Mouse (Mus musculus) myocyte (in vitro differentiated cells): ENCODE results near the gene Grin2c. TPM values are rescaled to one million over a fixed set of nuclear protein-coding genes. Genes with fewer than 3 reads are reported as not detected.

Source experiments
- H3K27me3 ChIP-seq: one replicate; pipeline ENCODE4 v1.6.1; 2011; ENCODE audit not compliant: control insufficient read depth, insufficient read depth, insufficient read length
- H3K36me3 ChIP-seq: one replicate; pipeline ENCODE4 v1.6.1; 2011; ENCODE audit not compliant: control insufficient read depth, insufficient read depth
- H3K4me2 ChIP-seq: one replicate; pipeline ENCODE4 v1.6.1; 2011; ENCODE audit warnings: low read depth, control low read depth
- H3K4me3 ChIP-seq: one replicate; pipeline ENCODE4 v1.5.1; 2011; ENCODE audit warnings: mild to moderate bottlenecking, control low read depth, moderate library complexity
- H3K79me2 ChIP-seq: one replicate; pipeline ENCODE4 v1.6.1; 2011; ENCODE audit not compliant: control insufficient read depth, insufficient read depth
- H3ac ChIP-seq: one replicate; pipeline ENCODE4 v1.6.1; 2011; ENCODE audit not compliant: control insufficient read depth, insufficient read length
- CEBPB ChIP-seq: IDR thresholded peaks from 2 replicates; pipeline ENCODE4 v1.6.1; 2011; ENCODE audit warnings: mild to moderate bottlenecking, moderate library complexity; ENCODE audit not compliant: poor library complexity, insufficient read depth, severe bottlenecking
- E2F4 ChIP-seq: IDR thresholded peaks from one replicate; pipeline ENCODE4 v1.6.1; 2011; ENCODE audit warnings: mild to moderate bottlenecking, control low read depth, moderate library complexity; ENCODE audit not compliant: insufficient read depth
- MAX ChIP-seq: IDR thresholded peaks from one replicate; pipeline ENCODE4 v1.6.1; 2011; ENCODE audit warnings: low read depth, mild to moderate bottlenecking, control low read depth
- MYOD1 ChIP-seq, 3 experiments: IDR thresholded peaks; one replicate each; pipeline ENCODE4 v1.6.1; 2011; ENCODE audit warnings: control low read depth in 2 of 3, low read depth in 2 of 3, mild to moderate bottlenecking in 2 of 3, moderate library complexity in 1 of 3; ENCODE audit not compliant: insufficient read length in 2 of 3, control insufficient read depth in 1 of 3
- MYOG ChIP-seq, 3 experiments: IDR thresholded peaks; one replicate each; pipeline ENCODE4 v1.6.1; 2011; ENCODE audit warnings: control low read depth in 2 of 3, low read depth in 2 of 3, mild to moderate bottlenecking in 2 of 3; ENCODE audit not compliant: insufficient read length in 2 of 3, control insufficient read depth in 1 of 3, insufficient read depth in 1 of 3
- POLR2A ChIP-seq: IDR thresholded peaks from one replicate; pipeline ENCODE4 v1.6.1; 2011; ENCODE audit warnings: low read depth, mild to moderate bottlenecking, control low read depth, moderate library complexity; ENCODE audit not compliant: insufficient read length
- POLR2AphosphoS2 ChIP-seq: IDR thresholded peaks from one replicate; pipeline ENCODE4 v1.6.1; 2011; ENCODE audit warnings: low read depth, control low read depth; ENCODE audit not compliant: insufficient read length
- REST ChIP-seq: IDR thresholded peaks from one replicate; pipeline ENCODE4 v1.6.1; 2011; ENCODE audit warnings: mild to moderate bottlenecking, control low read depth, moderate library complexity; ENCODE audit not compliant: insufficient read depth, insufficient read length
- SRF ChIP-seq: IDR thresholded peaks from one replicate; pipeline ENCODE4 v1.6.1; 2011; ENCODE audit warnings: low read depth; ENCODE audit not compliant: control insufficient read depth, insufficient read length
- TCF12 ChIP-seq: IDR thresholded peaks from one replicate; pipeline ENCODE4 v1.6.1; 2011; ENCODE audit warnings: mild to moderate bottlenecking, control low read depth; ENCODE audit not compliant: poor library complexity, insufficient read depth, severe bottlenecking
- TCF3 ChIP-seq: IDR thresholded peaks from one replicate; pipeline ENCODE4 v1.6.1; 2011; ENCODE audit warnings: low read depth, control low read depth; ENCODE audit not compliant: insufficient read length
- USF1 ChIP-seq: IDR thresholded peaks from one replicate; pipeline ENCODE4 v1.6.1; 2011; ENCODE audit warnings: low read depth, mild to moderate bottlenecking, control low read depth, moderate library complexity
- polyA plus RNA-seq: library from polyadenylated mRNA; unstranded; fragments of >200 nt; fragmentation: generic; extraction: Trizol; gene quantifications from one replicate; pipeline ENCODE4 v1.2.1, GENCODE M21; 2012; ENCODE audit warnings: missing spikeins

The Grin2c gene
- polyA plus RNA-seq, 1 experiment, result not detected

DNA sequence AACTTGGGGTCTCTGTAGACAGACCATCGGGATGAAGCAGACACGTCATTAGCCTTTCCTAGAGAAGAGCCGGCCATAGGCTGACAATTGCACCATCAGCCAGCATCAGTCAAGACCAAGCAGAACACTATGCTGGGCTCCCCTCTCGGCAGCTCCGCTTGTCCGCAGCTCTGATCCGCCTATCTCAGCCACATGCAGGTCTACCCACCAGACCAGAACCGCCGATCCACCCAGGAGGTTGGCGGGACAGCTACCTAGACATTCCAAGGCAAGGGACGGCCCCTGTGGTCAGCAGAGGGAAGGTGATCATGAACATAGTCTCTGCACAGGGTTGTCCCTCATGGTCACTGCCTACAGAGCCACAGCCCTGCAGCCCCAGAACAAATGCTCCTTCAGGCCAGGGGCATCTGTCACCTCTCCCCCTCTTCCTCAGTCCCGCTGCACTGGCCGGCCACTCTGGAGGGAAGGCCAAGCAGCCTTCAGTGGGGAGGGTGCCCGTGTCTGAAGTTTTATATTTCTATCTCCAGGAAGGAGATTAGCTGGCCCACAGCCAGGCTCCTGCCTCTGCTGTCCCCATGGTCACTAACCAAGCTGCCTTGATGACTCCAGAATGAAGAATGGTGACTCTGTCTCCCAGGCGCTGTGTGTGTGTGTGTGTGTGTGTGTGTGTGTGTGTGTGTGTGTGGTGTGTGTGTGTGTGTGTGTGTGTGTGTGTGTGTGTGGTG, 32.6 kb downstream of the Grin2c start:
- H3K79me2 ChIP-seq, result no peaks in the 10 kb centered on the region
- H3K4me3 ChIP-seq, result no peak overlapping the region
- H3K27me3 ChIP-seq, result no peaks in the 10 kb centered on the region
- no peak overlapping the region for H3ac ChIP-seq
- TF ChIP-seq USF1 (no peak), MAX (no peak), MYOD1 (IDR thresholded peaks at IDR 0.05; ENCODE audit: control insufficient read depth in 1 of 3, insufficient read length in 2 of 3, low read depth in 2 of 3) (no peak), E2F4 (no peak), POLR2A (no peak), TCF3 (no peak), TCF12 (no peak), MYOG (IDR thresholded peaks at IDR 0.05; ENCODE audit: control insufficient read depth in 1 of 3, insufficient read depth in 1 of 3, insufficient read length in 2 of 3, low read depth in 2 of 3) (no peak), POLR2AphosphoS2 (no peak), CEBPB (no peak), SRF (no peak), REST (no peak)
- no peak overlapping the region for H3K4me2 ChIP-seq
- no peaks in the 10 kb centered on the region for H3K36me3 ChIP-seq

- Histone ChIP-seq H3K4me3 (no peak overlapping the region), H3K79me2 (no peaks in the 10 kb centered on the region), H3K27me3 (no peaks in the 10 kb centered on the region), H3K4me2 (no peak overlapping the region), H3ac (no peak overlapping the region), H3K36me3 (no peaks in the 10 kb centered on the region)
- TF ChIP-seq MYOD1 (IDR thresholded peaks at IDR 0.05; ENCODE audit: control insufficient read depth in 1 of 3, insufficient read length in 2 of 3, low read depth in 2 of 3) (no peak), USF1 (no peak), CEBPB (no peak), E2F4 (no peak), TCF12 (no peak), MYOG (IDR thresholded peaks at IDR 0.05; ENCODE audit: control insufficient read depth in 1 of 3, insufficient read depth in 1 of 3, insufficient read length in 2 of 3, low read depth in 2 of 3) (no peak), POLR2AphosphoS2 (no peak), POLR2A (no peak)
These were observed 33.3 kb downstream of the Grin2c start for GRCm38 (mm10) chr11:115233526-115234290.

- H3K4me2 ChIP-seq, result no peak overlapping the region
- no peaks in the 10 kb centered on the region for H3K27me3 ChIP-seq
- no peaks in the 10 kb centered on the region for H3K79me2 ChIP-seq
- H3K36me3 ChIP-seq, result no peaks in the 10 kb centered on the region
- no peak overlapping the region for H3K4me3 ChIP-seq
- H3ac ChIP-seq, result no peak overlapping the region
- TF ChIP-seq POLR2A (no peak), USF1 (no peak), TCF3 (no peak), TCF12 (no peak), E2F4 (no peak), MYOD1 (IDR thresholded peaks at IDR 0.05; ENCODE audit: control insufficient read depth in 1 of 3, insufficient read length in 2 of 3, low read depth in 2 of 3) (no peak), CEBPB (no peak), POLR2AphosphoS2 (no peak), MAX (no peak), REST (no peak), MYOG (IDR thresholded peaks at IDR 0.05; ENCODE audit: control insufficient read depth in 1 of 3, insufficient read depth in 1 of 3, insufficient read length in 2 of 3, low read depth in 2 of 3) (no peak), SRF (no peak)
These were observed 34.2 kb downstream of the Grin2c start for GRCm38 (mm10) chr11:115232889-115233288.

DNA sequence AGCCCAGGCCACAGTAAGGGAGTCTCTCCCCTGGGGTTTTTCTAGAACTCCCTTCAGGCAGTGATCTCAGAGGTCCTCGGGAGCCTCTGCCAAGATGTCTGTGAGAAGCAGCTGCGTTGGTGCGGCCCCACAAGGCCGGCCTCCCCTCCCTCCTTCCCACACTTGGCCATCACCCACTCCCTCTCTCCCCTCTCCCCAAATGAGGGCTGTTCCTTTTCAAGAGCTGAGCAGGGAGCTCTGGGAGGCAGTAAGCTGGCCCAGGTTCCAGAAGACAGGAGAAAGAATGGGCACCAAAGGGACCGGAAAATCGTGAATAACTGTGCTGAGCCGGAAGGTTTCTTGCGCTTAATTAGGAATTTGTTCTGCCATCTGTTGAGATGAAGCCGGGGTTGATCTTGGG, 35.1 kb downstream of the Grin2c start:
- Histone ChIP-seq H3ac (no peak overlapping the region), H3K27me3 (no peaks in the 10 kb centered on the region), H3K36me3 (no peaks in the 10 kb centered on the region), H3K4me3 (no peak overlapping the region), H3K79me2 (no peaks in the 10 kb centered on the region), H3K4me2 (no peak overlapping the region)
- TF ChIP-seq MYOG (IDR thresholded peaks at IDR 0.05; ENCODE audit: control insufficient read depth in 1 of 3, insufficient read depth in 1 of 3, insufficient read length in 2 of 3, low read depth in 2 of 3), result peak in 1 of 3 experiments; percentile 3
- TF ChIP-seq MAX, result no peak
- TF ChIP-seq SRF, result no peak
